Mouse (Mus musculus) hindbrain, embryonic 11.5 days (tissue): ENCODE results near the gene Coasy. TPM values are rescaled to one million over a fixed set of nuclear protein-coding genes. Genes with fewer than 3 reads are reported as not detected.

ENCODE experiments used
- ATAC-seq: fragments of 200-750 bp; cut with Nextera tagmentation; 2 replicates; pipeline ENCODE4 v1.8.0; 2017; ENCODE audit warnings: mild to moderate bottlenecking, moderate TSS enrichment, moderate library complexity; ENCODE audit not compliant: low FRiP score
- DNase-seq: peaks from one replicate; pipeline ENCODE4 v3.0.0-alpha.2; 2015; ENCODE audit warnings: low spot score
- H3K27ac ChIP-seq: fragments of 300-500 bp; sonication (generic); 2 replicates; pipeline ENCODE4 v1.5.1; 2014; ENCODE audit warnings: mild to moderate bottlenecking, low read depth, low read length
- H3K27me3 ChIP-seq: fragments of 300-500 bp; sonication (generic); 2 replicates; pipeline ENCODE4 v1.6.1; 2014; ENCODE audit warnings: mild to moderate bottlenecking, low read length, moderate library complexity, mixed read lengths; ENCODE audit not compliant: control insufficient read depth, insufficient read depth
- H3K36me3 ChIP-seq: fragments of 300-500 bp; sonication (generic); 2 replicates; pipeline ENCODE4 v1.6.1; 2014; ENCODE audit warnings: mild to moderate bottlenecking, low read length, moderate library complexity, mixed read lengths; ENCODE audit not compliant: control insufficient read depth, insufficient read depth
- H3K4me1 ChIP-seq: fragments of 300-500 bp; sonication (generic); replicated peaks from 2 replicates; pipeline ENCODE4 v1.6.1; 2014; ENCODE audit warnings: low read length, mixed read lengths; ENCODE audit not compliant: control insufficient read depth, insufficient read depth
- H3K4me2 ChIP-seq: fragments of 300-500 bp; sonication (generic); replicated peaks from 2 replicates; pipeline ENCODE4 v1.6.1; 2014; ENCODE audit warnings: mild to moderate bottlenecking, low read depth, low read length
- H3K4me3 ChIP-seq: fragments of 300-500 bp; sonication (generic); 2 replicates; pipeline ENCODE4 v1.5.1; 2014; ENCODE audit warnings: low read depth, low read length
- H3K9ac ChIP-seq: fragments of 300-500 bp; sonication (generic); 2 replicates; pipeline ENCODE4 v1.6.1; 2014; ENCODE audit warnings: low read depth, low read length
- H3K9me3 ChIP-seq: fragments of 300-500 bp; sonication (generic); 2 replicates; pipeline ENCODE4 v1.6.1; 2016; ENCODE audit warnings: low read length; ENCODE audit not compliant: control insufficient read depth
- WGBS: fragments of 180-500 bp; shearing (Covaris S2); extraction: QIAGEN DNeasy Blood & Tissue Kit; methylation state at CpG from one replicate; pipeline ENCODE4 v1.1.7; 2014; 5-methylcytosine and 5-hydroxymethylcytosine counted together
- polyA plus RNA-seq: library from polyadenylated mRNA; unstranded; fragments of >200 nt; fragmentation: Nextera tagmentation; extraction: Ambion mirVana; gene quantifications from 2 replicates; pipeline ENCODE4 v1.2.1, GENCODE M21; 2014

The Coasy gene
- polyA plus RNA-seq, 1 experiment from 2014 or later, result 51.6 TPM

DNA sequence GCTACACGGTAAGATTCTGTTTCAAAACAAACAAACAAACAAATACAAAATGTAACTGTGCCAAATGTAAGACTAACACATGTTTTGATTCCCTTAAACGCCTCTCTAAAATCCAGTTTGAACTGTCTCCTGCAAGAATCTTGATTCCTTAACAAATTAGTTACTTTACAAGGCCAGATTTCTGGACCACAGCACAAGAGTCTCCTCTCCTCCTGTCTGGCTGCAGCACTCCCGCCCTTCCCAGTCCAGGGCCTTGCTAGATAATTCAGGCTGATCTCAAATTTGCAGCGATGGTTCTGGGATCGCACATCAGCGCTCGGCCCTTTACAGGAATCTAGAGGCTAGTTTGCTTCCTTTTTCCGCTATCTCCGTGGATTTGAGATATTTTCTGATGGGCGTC lies 706 bp upstream of the Coasy start:
- WGBS, result 8% methylated on average over 10 of the region's 10 CpGs
- H3K27ac ChIP-seq, result no peak overlapping the region

DNA sequence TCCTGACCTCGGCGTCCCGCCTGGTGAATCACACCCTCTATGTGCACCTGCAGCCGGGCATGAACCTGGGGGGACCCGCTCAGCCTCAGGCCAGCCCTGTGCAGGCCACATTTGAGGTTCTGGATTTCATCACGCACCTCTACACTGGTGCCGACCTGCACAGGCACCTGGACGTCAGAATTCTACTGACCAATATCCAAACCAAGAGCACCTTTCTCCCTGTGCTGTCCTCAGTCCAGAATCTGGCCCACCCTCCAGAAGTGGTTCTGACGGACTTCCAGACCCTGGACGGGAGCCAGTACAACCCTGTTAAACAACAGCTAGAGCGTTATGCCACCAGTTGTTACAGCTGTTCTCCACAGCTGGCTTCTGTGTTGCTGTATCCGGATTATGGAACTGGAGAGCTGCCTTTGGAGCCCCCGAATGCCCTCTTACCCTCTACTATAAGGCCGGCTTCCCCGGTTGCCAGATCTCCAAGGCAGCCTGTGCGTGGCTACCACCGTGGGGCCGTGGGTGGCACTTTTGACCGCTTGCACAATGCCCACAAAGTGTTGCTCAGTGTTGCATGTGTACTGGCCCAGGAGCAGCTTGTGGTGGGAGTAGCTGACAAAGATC lies 825 bp downstream of the Coasy start:
- 37% methylated on average over 19 of the region's 19 CpGs for WGBS
- DNase-seq, result no peak
- H3K9ac ChIP-seq, result peak overlapping the region; percentile 96
- H3K9me3 ChIP-seq, result no peaks in the 10 kb centered on the region
- H3K27me3 ChIP-seq, result peaks cover 31% of the 10 kb centered on the region
- H3K27ac ChIP-seq, result peak overlapping the region; percentile 87
- peak; percentile 18; the same call in 1 of the 2 replicates for ATAC-seq
- H3K4me1 ChIP-seq, result peaks cover 10% of the 10 kb centered on the region
- H3K36me3 ChIP-seq, result no peaks in the 10 kb centered on the region
- peak overlapping the region; percentile 88 for H3K4me3 ChIP-seq
- H3K4me2 ChIP-seq, result peak overlapping the region; percentile 86

More for the DNA sequence above, 706 bp upstream of the Coasy start:
- H3K4me1 ChIP-seq, result peaks cover 9% of the 10 kb centered on the region
- ATAC-seq, result no peak
- peak overlapping the region; percentile 86 for H3K4me2 ChIP-seq
- H3K9me3 ChIP-seq, result no peaks in the 10 kb centered on the region
- peaks cover 42% of the 10 kb centered on the region for H3K27me3 ChIP-seq
- no peak for DNase-seq
- peak overlapping the region; percentile 96 for H3K9ac ChIP-seq
- H3K4me3 ChIP-seq, result peak overlapping the region; percentile 88
- H3K36me3 ChIP-seq, result no peaks in the 10 kb centered on the region

DNA sequence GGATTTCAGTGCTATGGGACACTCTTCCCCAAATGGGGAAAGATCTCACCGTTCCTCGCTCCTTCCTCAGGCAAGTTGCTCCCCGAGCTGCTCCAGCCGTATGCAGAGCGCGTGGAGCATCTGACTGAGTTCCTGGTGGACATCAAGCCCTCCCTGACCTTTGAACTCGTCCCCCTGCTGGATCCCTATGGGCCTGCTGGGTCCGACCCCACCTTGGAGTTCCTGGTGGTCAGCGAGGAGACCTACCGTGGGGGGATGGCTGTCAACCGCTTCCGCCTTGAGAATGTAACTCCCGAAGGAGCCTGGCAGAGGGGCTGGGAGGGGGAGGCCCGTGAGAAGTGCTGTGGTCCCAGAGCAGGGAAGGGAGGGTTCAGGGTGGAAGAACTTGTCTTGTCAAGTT lies 1.9 kb downstream of the Coasy start:
- Histone ChIP-seq H3K4me1 (peaks cover 10% of the 10 kb centered on the region), H3K4me2 (no peak overlapping the region), H3K27me3 (peaks cover 21% of the 10 kb centered on the region), H3K4me3 (no peak overlapping the region), H3K9ac (no peak overlapping the region), H3K9me3 (no peaks in the 10 kb centered on the region), H3K27ac (no peak overlapping the region), H3K36me3 (no peaks in the 10 kb centered on the region; the same call in 1 of the 2 replicates)
- 79% methylated on average over 14 of the region's 14 CpGs for WGBS
- DNase-seq (no peak), ATAC-seq (no peak)

DNA sequence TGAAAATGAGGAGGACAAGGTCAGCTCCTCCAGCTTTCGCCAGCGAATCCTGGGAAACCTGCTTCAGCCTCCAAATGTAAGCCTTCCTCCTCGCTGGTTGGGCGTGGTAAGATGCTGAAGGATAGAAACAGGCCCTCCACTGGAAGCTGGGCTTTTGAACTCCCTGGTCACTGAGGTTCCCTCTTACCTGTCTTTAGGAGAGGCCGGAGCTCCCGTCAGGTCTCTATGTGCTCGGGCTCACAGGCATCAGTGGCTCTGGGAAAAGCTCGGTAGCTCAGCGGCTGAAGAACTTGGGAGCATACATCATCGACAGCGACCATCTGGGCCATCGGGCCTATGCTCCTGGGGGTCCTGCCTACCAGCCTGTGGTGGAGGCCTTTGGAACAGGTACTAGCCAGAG lies 2.4 kb downstream of the Coasy start:
- Histone ChIP-seq H3K4me3 (no peak overlapping the region), H3K9ac (no peak overlapping the region), H3K36me3 (no peaks in the 10 kb centered on the region; the same call in 1 of the 2 replicates), H3K4me2 (no peak overlapping the region), H3K4me1 (peaks cover 10% of the 10 kb centered on the region), H3K27me3 (peaks cover 15% of the 10 kb centered on the region), H3K27ac (no peak overlapping the region), H3K9me3 (no peaks in the 10 kb centered on the region)
- DNase-seq, result no peak
- 94% methylated on average over 12 of the region's 12 CpGs for WGBS
- no peak for ATAC-seq

DNA sequence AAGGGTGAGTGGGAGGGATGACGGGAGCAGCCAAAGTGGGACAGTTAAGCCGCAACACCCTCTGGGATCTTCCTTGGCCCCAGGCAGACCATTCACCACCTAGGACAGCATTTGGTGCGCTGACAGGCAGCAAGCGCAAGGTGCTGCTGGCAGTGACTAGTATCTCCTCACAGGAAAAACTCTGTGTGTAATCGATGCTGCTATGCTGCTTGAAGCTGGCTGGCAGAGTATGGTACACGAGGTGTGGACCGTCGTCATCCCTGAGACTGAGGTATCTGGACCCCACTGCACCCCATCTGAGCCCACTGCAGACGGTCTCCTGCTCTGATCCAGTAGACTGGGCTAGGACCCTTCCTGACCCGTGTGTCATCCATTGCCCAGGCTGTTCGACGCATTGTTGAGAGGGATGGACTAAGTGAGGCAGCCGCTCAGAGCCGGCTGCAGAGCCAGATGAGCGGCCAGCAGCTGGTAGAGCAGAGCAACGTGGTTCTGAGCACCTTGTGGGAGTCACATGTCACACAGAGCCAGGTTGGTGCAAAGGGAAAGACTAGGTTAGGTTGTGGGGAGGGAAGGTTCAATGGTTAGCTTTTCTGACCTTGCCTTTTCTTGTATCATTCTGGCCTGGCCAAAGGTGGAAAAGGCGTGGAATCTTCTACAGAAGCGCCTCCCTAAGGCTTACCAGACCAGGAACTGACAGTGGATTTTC lies 3.4 kb downstream of the Coasy start:
- Histone ChIP-seq H3K4me2 (no peak overlapping the region), H3K9me3 (no peaks in the 10 kb centered on the region), H3K9ac (no peak overlapping the region), H3K4me1 (peaks cover 10% of the 10 kb centered on the region), H3K27ac (0 out of 2 replicates have a peak overlapping the region, but pooled peaks have one; percentile 68), H3K36me3 (peaks cover 3% of the 10 kb centered on the region; the same call in 1 of the 2 replicates), H3K27me3 (peaks cover 6% of the 10 kb centered on the region; the same call in 1 of the 2 replicates), H3K4me3 (no peak overlapping the region)
- ATAC-seq, result no peak
- 92% methylated on average over 18 of the region's 18 CpGs for WGBS
- no peak for DNase-seq

DNA sequence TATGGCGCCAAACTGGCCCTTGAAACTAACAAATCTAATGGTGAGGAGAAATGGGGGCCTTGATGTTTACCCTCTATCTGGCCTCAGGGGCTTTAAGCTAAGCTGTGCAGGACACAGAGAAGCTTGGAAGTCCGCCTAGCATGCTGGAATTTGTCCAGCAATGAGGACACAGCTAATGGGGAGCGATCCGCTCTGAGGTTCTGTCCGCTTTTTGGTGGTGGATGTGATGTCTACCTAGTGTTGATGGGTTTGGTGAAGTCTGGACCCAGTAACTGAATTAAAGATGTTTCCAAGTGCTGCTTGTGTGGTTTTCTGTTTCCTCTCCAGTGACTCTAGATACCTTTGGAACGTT lies 3.9 kb downstream of the Coasy start:
- peaks cover 10% of the 10 kb centered on the region for H3K4me1 ChIP-seq
- peaks cover 7% of the 10 kb centered on the region for H3K36me3 ChIP-seq
- no peak for ATAC-seq
- peak overlapping the region; percentile 94 for H3K4me2 ChIP-seq
- no peak overlapping the region for H3K9ac ChIP-seq
- no peak for DNase-seq
- peak overlapping the region; percentile 68 for H3K27ac ChIP-seq
- WGBS, result 88% methylated on average over 6 of the region's 6 CpGs
- peaks cover under 1% of the 10 kb centered on the region; the same call in 1 of the 2 replicates for H3K27me3 ChIP-seq
- peak overlapping the region; percentile 87; the same call in 1 of the 2 replicates for H3K4me3 ChIP-seq
- no peaks in the 10 kb centered on the region for H3K9me3 ChIP-seq

DNA sequence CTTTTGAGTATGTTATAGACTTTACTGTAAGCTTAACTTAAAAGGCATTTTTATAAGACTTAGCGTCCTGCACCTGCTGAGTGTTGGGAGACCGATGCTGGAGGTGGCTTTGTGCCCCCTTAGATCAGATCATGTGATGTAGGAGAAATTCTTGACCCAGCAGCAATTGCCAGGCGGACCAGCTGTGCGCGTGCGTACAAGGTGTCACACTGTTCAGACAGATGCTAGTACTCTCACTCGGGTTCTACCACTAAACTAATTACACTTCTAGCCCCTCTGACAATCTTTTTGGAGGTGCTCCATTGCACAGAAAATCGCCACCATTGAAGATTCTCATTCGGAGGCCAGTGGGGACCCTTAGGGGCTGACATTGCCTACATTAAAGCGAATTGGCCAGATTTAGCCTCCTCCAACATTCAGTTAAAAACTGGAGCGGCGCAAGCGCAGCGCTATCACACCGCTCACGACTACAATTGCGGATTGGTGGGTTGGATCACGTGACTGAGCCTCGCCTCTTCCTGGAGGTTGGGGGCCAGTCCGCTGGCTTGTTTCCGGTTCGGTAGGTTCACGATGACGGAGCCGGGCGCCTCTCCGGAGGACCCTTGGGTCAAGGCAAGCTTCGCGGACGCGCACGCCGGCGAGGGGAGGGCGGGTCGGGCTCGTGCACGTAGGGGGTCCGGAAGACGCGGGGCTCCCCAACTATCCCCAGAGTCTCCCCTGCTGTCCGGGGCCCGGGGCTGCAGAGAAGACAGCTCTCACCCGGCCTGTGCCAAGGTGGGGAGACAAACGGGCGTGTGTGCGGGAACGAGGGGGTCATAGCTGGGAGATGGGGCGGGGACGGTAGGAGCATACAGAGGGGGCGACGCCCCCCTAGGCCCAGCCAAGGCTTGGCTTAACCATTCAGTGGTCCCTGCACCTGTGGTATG lies 4.7 kb downstream of the Coasy start, which contains the start of gene Mlx:
Gene Mlx, plus strand, starts transcription at position 522 of the 926 bp plus-strand sequence.
- peak within 1 kb of the TSS; percentile 94 for H3K4me2 ChIP-seq
- peak; percentile 84 for ATAC-seq
- peak; percentile 92 for DNase-seq
- H3K4me1 ChIP-seq, result peaks cover 10% of the 10 kb centered on the region
- peak within 1 kb of the TSS; percentile 87 for H3K4me3 ChIP-seq
- H3K27me3 ChIP-seq, result no peaks in the 10 kb centered on the region
- WGBS, result 2% methylated on average over 52 of the region's 52 CpGs
- H3K27ac ChIP-seq, result peak within 1 kb of the TSS; percentile 68
- peaks cover 7% of the 10 kb centered on the region for H3K36me3 ChIP-seq
- peak within 1 kb of the TSS; percentile 85 for H3K9ac ChIP-seq
- H3K9me3 ChIP-seq, result no peaks in the 10 kb centered on the region

DNA sequence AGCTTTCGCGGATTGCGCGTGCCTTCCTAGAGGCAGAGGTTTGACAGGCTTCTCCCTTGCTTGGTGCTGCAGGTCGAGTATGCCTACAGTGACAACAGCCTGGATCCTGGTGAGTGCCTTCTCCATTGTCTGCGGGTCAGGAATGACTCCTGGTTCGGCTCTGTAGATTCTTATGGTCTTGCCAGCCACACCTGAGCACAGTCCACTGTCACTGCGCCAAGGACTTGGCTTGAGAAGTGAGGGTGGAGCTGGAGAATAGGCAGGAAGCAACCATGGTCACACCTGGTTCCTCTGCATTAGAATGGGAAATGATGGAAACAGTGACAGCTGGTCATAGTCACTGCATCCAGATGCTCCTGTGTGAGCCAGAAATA lies 5.3 kb downstream of the Coasy start:
- ATAC-seq (no peak), DNase-seq (no peak)
- 14% methylated on average over 8 of the region's 8 CpGs for WGBS
- H3K4me1 ChIP-seq, result peaks cover 10% of the 10 kb centered on the region
- H3K36me3 ChIP-seq, result peaks cover 7% of the 10 kb centered on the region
- peak overlapping the region; percentile 68 for H3K27ac ChIP-seq
- peak overlapping the region; percentile 85 for H3K9ac ChIP-seq
- H3K4me2 ChIP-seq, result peak overlapping the region; percentile 94
- no peaks in the 10 kb centered on the region for H3K9me3 ChIP-seq
- peak overlapping the region; percentile 87 for H3K4me3 ChIP-seq
- no peaks in the 10 kb centered on the region for H3K27me3 ChIP-seq
